Mouse (Mus musculus) forebrain, embryonic 14.5 days (tissue): Measurements from ENCODE around the gene Snx6. TPM values are rescaled to one million over a fixed set of nuclear protein-coding genes. Genes with fewer than 3 reads are reported as not detected.
A peak's percentile ranks its signal among the peaks of the same experiment; 100 is the strongest.
"Not testable (repeated sequence)": the region's sequence is repeated elsewhere in the genome, so short reads cannot be mapped to it uniquely, and the experiment has no call there.

Source experiments
- ATAC-seq: fragments of 200-750 bp; cut with Nextera tagmentation; 2 replicates; pipeline ENCODE4 v1.8.0; 2017; ENCODE audit warnings: mild to moderate bottlenecking, moderate library complexity
- DNase-seq: peaks from one replicate; pipeline ENCODE4 v3.0.0-alpha.2; 2015; ENCODE audit warnings: low spot score
- H3K27ac ChIP-seq: fragments of 300-500 bp; sonication (generic); 2 replicates; pipeline ENCODE4 v1.5.1; 2014; ENCODE audit warnings: low read depth, mild to moderate bottlenecking, control low read depth, low read length, moderate library complexity
- H3K27me3 ChIP-seq: fragments of 300-500 bp; sonication (generic); replicated peaks from 2 replicates; pipeline ENCODE4 v1.6.1; 2014; ENCODE audit warnings: low read length, control low read depth, mixed read lengths; ENCODE audit not compliant: control insufficient read depth, insufficient read depth
- H3K36me3 ChIP-seq: fragments of 300-500 bp; sonication (generic); 2 replicates; pipeline ENCODE4 v1.6.1; 2014; ENCODE audit warnings: low read length, control low read depth; ENCODE audit not compliant: control insufficient read depth, insufficient read depth
- H3K4me1 ChIP-seq: fragments of 300-500 bp; sonication (generic); 2 replicates; pipeline ENCODE4 v1.6.1; 2014; ENCODE audit warnings: antibody characterized with exemption, low read length, control low read depth; ENCODE audit not compliant: control insufficient read depth, insufficient read depth
- H3K4me2 ChIP-seq: fragments of 300-500 bp; sonication (generic); 2 replicates; pipeline ENCODE4 v1.6.1; 2014; ENCODE audit warnings: mild to moderate bottlenecking, control low read depth, low read length
- H3K4me3 ChIP-seq: fragments of 300-500 bp; sonication (generic); 2 replicates; pipeline ENCODE4 v1.5.1; 2014; ENCODE audit warnings: low read depth, low read length, control low read depth
- H3K9ac ChIP-seq: fragments of 300-500 bp; sonication (generic); 2 replicates; pipeline ENCODE4 v1.6.1; 2014; ENCODE audit warnings: mild to moderate bottlenecking, low read length, control low read depth, moderate library complexity
- H3K9me3 ChIP-seq: fragments of 300-500 bp; sonication (generic); replicated peaks from 2 replicates; pipeline ENCODE4 v1.6.1; 2016; ENCODE audit warnings: low read length, control low read depth, mixed read lengths; ENCODE audit not compliant: control insufficient read depth
- WGBS: fragments of 180-500 bp; shearing (Covaris S2); extraction: QIAGEN DNeasy Blood & Tissue Kit; methylation state at CpG from one replicate; pipeline ENCODE4 v1.1.7; 2014; 5-methylcytosine and 5-hydroxymethylcytosine counted together
- polyA plus RNA-seq: library from polyadenylated mRNA; unstranded; fragments of >200 nt; fragmentation: Nextera tagmentation; extraction: Ambion mirVana; gene quantifications from 2 replicates; pipeline ENCODE4 v1.2.1, GENCODE M21; 2014

The Snx6 gene
- polyA plus RNA-seq, 1 experiment from 2014 or later, result 194 TPM

GRCm38 (mm10) chr12:54763624-54764023 is 31.9 kb downstream of the Snx6 start:
- H3K27ac ChIP-seq, result no peak overlapping the region
- 89% methylated on average over 12 of the region's 12 CpGs for WGBS
- no peak overlapping the region for H3K4me2 ChIP-seq
- H3K36me3 ChIP-seq, result peaks cover 88% of the 10 kb centered on the region
- H3K27me3 ChIP-seq, result no peaks in the 10 kb centered on the region
- no peaks in the 10 kb centered on the region for H3K9me3 ChIP-seq
- no peaks in the 10 kb centered on the region for H3K4me1 ChIP-seq
- no peak overlapping the region for H3K9ac ChIP-seq
- H3K4me3 ChIP-seq, result no peak overlapping the region
- DNase-seq (no peak), ATAC-seq (no peak)

GRCm38 (mm10) chr12:54760676-54761075 is 34.8 kb downstream of the Snx6 start:
- Histone ChIP-seq H3K4me3 (no peak overlapping the region), H3K36me3 (peaks cover 84% of the 10 kb centered on the region), H3K9ac (no peak overlapping the region), H3K27me3 (no peaks in the 10 kb centered on the region), H3K4me2 (no peak overlapping the region), H3K9me3 (no peaks in the 10 kb centered on the region), H3K4me1 (no peaks in the 10 kb centered on the region), H3K27ac (no peak overlapping the region)
- DNase-seq (no peak), ATAC-seq (no peak)
- 95% methylated on average over 1 of the region's 1 CpGs for WGBS

- ATAC-seq, result no peak
- WGBS, result 95% methylated on average over 2 of the region's 2 CpGs
- no peak overlapping the region for H3K27ac ChIP-seq
Observed at GRCm38 (mm10) chr12:54758846-54759245, 36.7 kb downstream of the Snx6 start.

GRCm38 (mm10) chr12:54748647-54749046 is 46.9 kb downstream of the Snx6 start:
- over 99% methylated on average over 8 of the region's 8 CpGs for WGBS
- H3K9me3 ChIP-seq, result no peaks in the 10 kb centered on the region
- H3K27ac ChIP-seq, result no peak overlapping the region
- ATAC-seq, result no peak
- H3K4me3 ChIP-seq, result no peak overlapping the region
- H3K4me2 ChIP-seq, result no peak overlapping the region
- H3K36me3 ChIP-seq, result peaks cover 57% of the 10 kb centered on the region
- DNase-seq, result no peak
- H3K27me3 ChIP-seq, result no peaks in the 10 kb centered on the region
- no peaks in the 10 kb centered on the region for H3K4me1 ChIP-seq
- H3K9ac ChIP-seq, result no peak overlapping the region

More at GRCm38 (mm10) chr12:54758846-54759245, 36.7 kb downstream of the Snx6 start:
- no peak overlapping the region for H3K4me2 ChIP-seq
- no peaks in the 10 kb centered on the region for H3K4me1 ChIP-seq
- H3K9me3 ChIP-seq, result no peaks in the 10 kb centered on the region
- no peaks in the 10 kb centered on the region for H3K27me3 ChIP-seq
- no peak overlapping the region for H3K4me3 ChIP-seq
- peaks cover 83% of the 10 kb centered on the region for H3K36me3 ChIP-seq
- H3K9ac ChIP-seq, result no peak overlapping the region
- DNase-seq, result no peak

- not testable (repeated sequence) for H3K4me1 ChIP-seq, H3K4me3 ChIP-seq, H3K4me2 ChIP-seq, H3K9ac ChIP-seq, H3K36me3 ChIP-seq, H3K27me3 ChIP-seq, H3K27ac ChIP-seq, DNase-seq, H3K9me3 ChIP-seq
- 0% methylated on average over 6 of the region's 33 CpGs for WGBS
- peak; percentile 67 for ATAC-seq
Observed at GRCm38 (mm10) chr12:54738661-54739243, 56.8 kb downstream of the Snx6 start.

- H3K9me3 ChIP-seq, H3K4me2 ChIP-seq, H3K4me1 ChIP-seq, H3K4me3 ChIP-seq, H3K27ac ChIP-seq, DNase-seq, H3K27me3 ChIP-seq, H3K36me3 ChIP-seq, H3K9ac ChIP-seq: not testable (repeated sequence)
- ATAC-seq, result peak; percentile 84
- no CpG with 5 or more reads among the region's 21 CpGs for WGBS
Observed at GRCm38 (mm10) chr12:54737891-54738660, 57.4 kb downstream of the Snx6 start.

GRCm38 (mm10) chr12:54734307-54735131 is 61.0 kb downstream of the Snx6 start:
- not testable (repeated sequence) for DNase-seq, H3K27ac ChIP-seq, H3K9me3 ChIP-seq, H3K4me2 ChIP-seq, H3K4me1 ChIP-seq, H3K27me3 ChIP-seq, H3K36me3 ChIP-seq, H3K4me3 ChIP-seq, H3K9ac ChIP-seq
- 0% methylated on average over 6 of the region's 49 CpGs for WGBS
- ATAC-seq, result peak; percentile 64

- H3K4me2 ChIP-seq, H3K4me1 ChIP-seq, H3K9me3 ChIP-seq, H3K4me3 ChIP-seq, H3K27ac ChIP-seq, H3K36me3 ChIP-seq, H3K27me3 ChIP-seq, DNase-seq, H3K9ac ChIP-seq: not testable (repeated sequence)
- whole genome bisulfite sequencing, result no CpG with 5 or more reads among the region's 56 CpGs
- peak; percentile 93 for ATAC-seq
Observed at GRCm38 (mm10) chr12:54729140-54730059, 66.1 kb downstream of the Snx6 start.
